Mouse (Mus musculus): ENCODE measurements around the gene Ndufb6. TPM values are rescaled to one million over a fixed set of nuclear protein-coding genes. Genes with fewer than 3 reads are reported as not detected.

Gene Ndufb6
- total RNA-seq, 2 experiments from 2014 or later, result 164 to 187 TPM

- H3K4me3 ChIP-seq, result no peak overlapping the region
- DNase-seq (ENCODE audit: extremely low spot score in 1 of 2, low spot score in 2 of 2), result no peak
- intact Hi-C loops (cut with DNase I), result no loop called here
- no peak overlapping the region for H3K27ac ChIP-seq
- TF ChIP-seq CTCF (IDR thresholded peaks at IDR 0.05), result no peak
Observed at GRCm38 (mm10) chr4:40250984-40251383, 28.2 kb downstream of the Ndufb6 start.

- no peak for TF ChIP-seq CTCF (IDR thresholded peaks at IDR 0.05)
- intact Hi-C loops (cut with DNase I), result no loop called here
- Histone ChIP-seq H3K4me3 (no peak overlapping the region), H3K27ac (no peak overlapping the region)
- no peak for DNase-seq (ENCODE audit: extremely low spot score in 1 of 2, low spot score in 2 of 2)
Observed at GRCm38 (mm10) chr4:40244035-40244434, 35.2 kb downstream of the Ndufb6 start.

GRCm38 (mm10) chr4:40243006-40243405 is 36.2 kb downstream of the Ndufb6 start:
- intact Hi-C loops (cut with DNase I), result no loop called here
- TF ChIP-seq CTCF (IDR thresholded peaks at IDR 0.05), result no peak

GRCm38 (mm10) chr4:40241928-40242327 is 37.3 kb downstream of the Ndufb6 start:
- H3K27ac ChIP-seq, result no peak overlapping the region
- TF ChIP-seq CTCF (IDR thresholded peaks at IDR 0.05), result no peak

More at GRCm38 (mm10) chr4:40243006-40243405, 36.2 kb downstream of the Ndufb6 start:
- no peak overlapping the region for H3K4me3 ChIP-seq
- no peak overlapping the region for H3K27ac ChIP-seq
- DNase-seq (ENCODE audit: extremely low spot score in 1 of 2, low spot score in 2 of 2), result no peak

GRCm38 (mm10) chr4:40240272-40240744 is 38.9 kb downstream of the Ndufb6 start:
- no peak for TF ChIP-seq CTCF (IDR thresholded peaks at IDR 0.05)
- intact Hi-C loops (cut with DNase I), result no loop called here
- no peak overlapping the region for H3K4me3 ChIP-seq
- no peak overlapping the region for H3K27ac ChIP-seq
- no peak for DNase-seq (ENCODE audit: extremely low spot score in 1 of 2, low spot score in 2 of 2)

More at GRCm38 (mm10) chr4:40241928-40242327, 37.3 kb downstream of the Ndufb6 start:
- DNase-seq (ENCODE audit: extremely low spot score in 1 of 2, low spot score in 2 of 2), result no peak
- intact Hi-C loops (cut with DNase I), result no loop called here
- no peak overlapping the region for H3K4me3 ChIP-seq

- H3K4me3 ChIP-seq, result peak within 1 kb of the TSS; percentile 61
- intact Hi-C loops (cut with DNase I), result no loop called here
- DNase-seq (ENCODE audit: extremely low spot score in 1 of 2, low spot score in 2 of 2), result no peak
- no peak within 1 kb of the TSS for H3K27ac ChIP-seq
- no peak for TF ChIP-seq CTCF (IDR thresholded peaks at IDR 0.05)
Observed at GRCm38 (mm10) chr4:40239409-40240271, 39.6 kb downstream of the Ndufb6 start, which contains the start of gene Ddx58. Gene Ddx58 (minus strand): TSS chr4:40239828.

- intact Hi-C loops (cut with DNase I), result no loop called here
- no peak for TF ChIP-seq CTCF (IDR thresholded peaks at IDR 0.05)
- DNase-seq (ENCODE audit: extremely low spot score in 1 of 2, low spot score in 2 of 2), result no peak
- no peak overlapping the region for H3K27ac ChIP-seq
- peak overlapping the region; percentile 61 for H3K4me3 ChIP-seq
Observed at GRCm38 (mm10) chr4:40238483-40239408, 40.5 kb downstream of the Ndufb6 start.

GRCm38 (mm10) chr4:40236829-40237228 is 42.4 kb downstream of the Ndufb6 start:
- no peak for DNase-seq (ENCODE audit: extremely low spot score in 1 of 2, low spot score in 2 of 2)
- no peak overlapping the region for H3K4me3 ChIP-seq
- no peak overlapping the region for H3K27ac ChIP-seq
- intact Hi-C loops (cut with DNase I), result no loop called here
- TF ChIP-seq CTCF (IDR thresholded peaks at IDR 0.05), result no peak

- no peak overlapping the region for H3K27ac ChIP-seq
- intact Hi-C loops (cut with DNase I), result no loop called here
- DNase-seq (ENCODE audit: extremely low spot score in 1 of 2, low spot score in 2 of 2), result no peak
- TF ChIP-seq CTCF (IDR thresholded peaks at IDR 0.05), result no peak
- no peak overlapping the region for H3K4me3 ChIP-seq
Observed at GRCm38 (mm10) chr4:40234256-40234655, 45.0 kb downstream of the Ndufb6 start.

- intact Hi-C loops (cut with DNase I), result no loop called here
- H3K4me3 ChIP-seq, result no peak overlapping the region
- TF ChIP-seq CTCF (IDR thresholded peaks at IDR 0.05), result no peak
- DNase-seq (ENCODE audit: extremely low spot score in 1 of 2, low spot score in 2 of 2), result no peak
- H3K27ac ChIP-seq, result no peak overlapping the region
Observed at GRCm38 (mm10) chr4:40233062-40233664, 46.1 kb downstream of the Ndufb6 start.

- no peak for DNase-seq (ENCODE audit: extremely low spot score in 1 of 2, low spot score in 2 of 2)
- H3K4me3 ChIP-seq, result no peak overlapping the region
- TF ChIP-seq CTCF (IDR thresholded peaks at IDR 0.05), result no peak
- intact Hi-C loops (cut with DNase I), result no loop called here
- no peak overlapping the region for H3K27ac ChIP-seq
Observed at GRCm38 (mm10) chr4:40229723-40230122, 49.5 kb downstream of the Ndufb6 start.
